Mouse (Mus musculus) liver, adult 2 months (tissue): ENCODE data around the gene Mark3.

Source experiments
- CTCF ChIP-seq: fragments of 200-500 bp; IDR thresholded peaks from 2 replicates; pipeline ENCODE4 v1.5.1; 2011; ENCODE audit warnings: low read depth, low read length, control low read depth
- POLR2A ChIP-seq: fragments of 200-500 bp; IDR thresholded peaks from 2 replicates; pipeline ENCODE4 v1.6.1; 2011; ENCODE audit warnings: low read length, control low read depth; ENCODE audit not compliant: insufficient read depth; ENCODE audit errors: extremely low read depth

GRCm38 (mm10) chr12:111663228-111664143 is 89.2 kb downstream of the Mark3 start:
- no peak for TF ChIP-seq CTCF
- no peak for TF ChIP-seq POLR2A
